Mouse (Mus musculus) liver, adult 2 months (tissue): ENCODE results near the gene Gm11037.

ENCODE experiments used
- CTCF ChIP-seq: fragments of 200-500 bp; IDR thresholded peaks from 2 replicates; pipeline ENCODE4 v1.5.1; 2011; ENCODE audit warnings: low read depth, low read length, control low read depth
- POLR2A ChIP-seq: fragments of 200-500 bp; IDR thresholded peaks from 2 replicates; pipeline ENCODE4 v1.6.1; 2011; ENCODE audit warnings: low read length, control low read depth; ENCODE audit not compliant: insufficient read depth; ENCODE audit errors: extremely low read depth

DNA sequence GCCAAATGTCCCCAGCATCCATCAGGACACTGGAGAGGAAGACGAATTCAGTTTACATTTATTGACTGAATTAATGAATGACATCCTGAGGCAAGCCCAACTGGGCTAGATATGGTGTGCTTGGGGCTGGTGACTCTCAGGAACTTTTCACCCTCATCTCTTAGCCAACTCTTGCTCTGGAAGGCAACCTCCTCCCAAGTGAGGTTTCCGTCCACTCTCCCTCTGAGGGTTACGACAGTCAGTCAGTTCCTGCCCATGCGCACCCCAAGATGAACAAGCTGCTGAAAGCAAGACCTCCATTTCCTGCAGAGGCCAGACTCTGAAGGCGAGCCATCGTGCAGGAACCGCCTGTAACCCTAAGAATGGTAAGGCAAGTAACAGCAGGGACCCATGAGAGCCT, 23.7 kb downstream of the Gm11037 start:
- no peak for TF ChIP-seq CTCF
- TF ChIP-seq POLR2A = no peak
